Mouse (Mus musculus): Measurements from ENCODE around the gene Gper1. TPM values are rescaled to one million over a fixed set of nuclear protein-coding genes. Genes with fewer than 3 reads are reported as not detected.

Gene Gper1
- total and polyA plus RNA-seq, 3 experiments = not detected

GRCm38 (mm10) chr5:139403692-139404260 lies 19.2 kb upstream of the Gper1 start:
- H3K4me3 ChIP-seq (ENCODE audit: low read depth, low read length) = no peak overlapping the region
- ATAC-seq (ENCODE audit: extremely low read depth, insufficient number of reproducible peaks, low FRiP score, poor library complexity, severe bottlenecking) = no peak
- peaks cover 89% of the 10 kb centered on the region for H3K36me3 ChIP-seq (replicated peaks)
- peaks cover 22% of the 10 kb centered on the region for H3K4me1 ChIP-seq (ENCODE audit: insufficient read depth, low read depth, low read length)
- DNase-seq (ENCODE audit: low spot score) = no peak
- no peak for TF ChIP-seq TAL1 (conservative IDR thresholded peaks at IDR 0.05; ENCODE audit: low read depth, low read length)
- no peak for TF ChIP-seq CTCF (IDR thresholded peaks at IDR 0.05; ENCODE audit: low read depth, low read length)
- no peak for TF ChIP-seq GATA2 (IDR thresholded peaks at IDR 0.05; ENCODE audit: borderline replicate concordance, low read depth, low read length)
- TF ChIP-seq POLR2AphosphoS5 (IDR thresholded peaks at IDR 0.05; ENCODE audit: insufficient replicate concordance, low read depth, low read length) = no peak
- TF ChIP-seq GATA1 (IDR thresholded peaks at IDR 0.05; ENCODE audit: borderline replicate concordance, low read length) = no peak
- no peaks in the 10 kb centered on the region for H3K9me3 ChIP-seq (replicated peaks)
- no peaks in the 10 kb centered on the region for H3K27me3 ChIP-seq (ENCODE audit: insufficient read depth, low read length)

- Histone ChIP-seq H3K27me3 (ENCODE audit: insufficient read depth, low read length) (no peaks in the 10 kb centered on the region), H3K9me3 (replicated peaks) (no peaks in the 10 kb centered on the region), H3K36me3 (replicated peaks) (peaks cover 92% of the 10 kb centered on the region), H3K4me1 (ENCODE audit: insufficient read depth, low read depth, low read length) (peaks cover 20% of the 10 kb centered on the region), H3K4me3 (ENCODE audit: low read depth, low read length) (no peak within 1 kb of the TSS)
- no peak for DNase-seq (ENCODE audit: low spot score)
- TF ChIP-seq TAL1 (conservative IDR thresholded peaks at IDR 0.05; ENCODE audit: low read depth, low read length) (no peak), GATA2 (IDR thresholded peaks at IDR 0.05; ENCODE audit: borderline replicate concordance, low read depth, low read length) (no peak), CTCF (IDR thresholded peaks at IDR 0.05; ENCODE audit: low read depth, low read length) (no peak), GATA1 (IDR thresholded peaks at IDR 0.05; ENCODE audit: borderline replicate concordance, low read length) (no peak), POLR2AphosphoS5 (IDR thresholded peaks at IDR 0.05; ENCODE audit: insufficient replicate concordance, low read depth, low read length) (no peak)
- ATAC-seq (ENCODE audit: extremely low read depth, insufficient number of reproducible peaks, low FRiP score, poor library complexity, severe bottlenecking) = no peak
Measured at GRCm38 (mm10) chr5:139404801-139405401, 18.1 kb upstream of the Gper1 start, which contains the start of gene C130050O18Rik. Gene C130050O18Rik (plus strand): TSS chr5:139405280.

DNA sequence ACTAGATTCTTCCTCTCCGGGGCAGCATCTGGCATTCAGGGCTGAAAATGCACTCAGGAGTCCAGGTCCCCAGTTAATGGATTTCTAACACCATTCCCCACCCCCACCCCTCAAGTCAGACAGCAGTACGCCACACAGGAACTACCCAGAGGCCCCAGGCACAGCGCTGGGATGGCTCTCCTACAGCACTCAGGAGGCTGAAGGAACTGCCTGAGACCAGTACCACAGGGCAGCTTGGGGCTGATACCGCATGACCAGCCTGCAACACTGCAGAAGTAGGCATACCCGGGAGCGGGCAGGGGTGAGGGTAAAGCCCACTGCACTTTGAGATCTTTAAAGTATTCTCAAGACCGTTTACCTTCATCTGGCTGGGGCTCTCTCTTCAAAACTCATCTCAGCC lies 17.5 kb upstream of the Gper1 start:
- no peaks in the 10 kb centered on the region for H3K27me3 ChIP-seq (ENCODE audit: insufficient read depth, low read length)
- no peak overlapping the region for H3K4me3 ChIP-seq (ENCODE audit: low read depth, low read length)
- DNase-seq (ENCODE audit: low spot score) (no peak), ATAC-seq (ENCODE audit: extremely low read depth, insufficient number of reproducible peaks, low FRiP score, poor library complexity, severe bottlenecking) (no peak)
- no peaks in the 10 kb centered on the region for H3K9me3 ChIP-seq (replicated peaks)
- peaks cover 20% of the 10 kb centered on the region for H3K4me1 ChIP-seq (ENCODE audit: insufficient read depth, low read depth, low read length)
- H3K36me3 ChIP-seq (replicated peaks) = peaks cover 92% of the 10 kb centered on the region
- TF ChIP-seq CTCF (IDR thresholded peaks at IDR 0.05; ENCODE audit: low read depth, low read length) (no peak), POLR2AphosphoS5 (IDR thresholded peaks at IDR 0.05; ENCODE audit: insufficient replicate concordance, low read depth, low read length) (no peak), TAL1 (conservative IDR thresholded peaks at IDR 0.05; ENCODE audit: low read depth, low read length) (no peak), GATA1 (IDR thresholded peaks at IDR 0.05; ENCODE audit: borderline replicate concordance, low read length) (no peak), GATA2 (IDR thresholded peaks at IDR 0.05; ENCODE audit: borderline replicate concordance, low read depth, low read length) (no peak)

GRCm38 (mm10) chr5:139405953-139406352 lies 17.0 kb upstream of the Gper1 start:
- no peaks in the 10 kb centered on the region for H3K27me3 ChIP-seq (ENCODE audit: insufficient read depth, low read length)
- no peak overlapping the region for H3K4me3 ChIP-seq (ENCODE audit: low read depth, low read length)
- ATAC-seq (ENCODE audit: extremely low read depth, insufficient number of reproducible peaks, low FRiP score, poor library complexity, severe bottlenecking) = no peak
- DNase-seq (ENCODE audit: low spot score) = no peak
- peaks cover 20% of the 10 kb centered on the region for H3K4me1 ChIP-seq (ENCODE audit: insufficient read depth, low read depth, low read length)
- peaks cover 92% of the 10 kb centered on the region for H3K36me3 ChIP-seq (replicated peaks)
- no peak for TF ChIP-seq GATA1 (IDR thresholded peaks at IDR 0.05; ENCODE audit: borderline replicate concordance, low read length)
- TF ChIP-seq CTCF (IDR thresholded peaks at IDR 0.05; ENCODE audit: low read depth, low read length) = no peak
- TF ChIP-seq GATA2 (IDR thresholded peaks at IDR 0.05; ENCODE audit: borderline replicate concordance, low read depth, low read length) = no peak
- TF ChIP-seq POLR2AphosphoS5 (IDR thresholded peaks at IDR 0.05; ENCODE audit: insufficient replicate concordance, low read depth, low read length) = no peak
- TF ChIP-seq TAL1 (conservative IDR thresholded peaks at IDR 0.05; ENCODE audit: low read depth, low read length) = no peak
- no peaks in the 10 kb centered on the region for H3K9me3 ChIP-seq (replicated peaks)

- H3K9me3 ChIP-seq (replicated peaks) = no peaks in the 10 kb centered on the region
- ATAC-seq (ENCODE audit: extremely low read depth, insufficient number of reproducible peaks, low FRiP score, poor library complexity, severe bottlenecking) = no peak
- H3K27me3 ChIP-seq (ENCODE audit: insufficient read depth, low read length) = no peaks in the 10 kb centered on the region
- no peak for TF ChIP-seq GATA1 (IDR thresholded peaks at IDR 0.05; ENCODE audit: borderline replicate concordance, low read length)
- TF ChIP-seq CTCF (IDR thresholded peaks at IDR 0.05; ENCODE audit: low read depth, low read length) = no peak
- no peak for TF ChIP-seq TAL1 (conservative IDR thresholded peaks at IDR 0.05; ENCODE audit: low read depth, low read length)
- TF ChIP-seq POLR2AphosphoS5 (IDR thresholded peaks at IDR 0.05; ENCODE audit: insufficient replicate concordance, low read depth, low read length) = no peak
- TF ChIP-seq GATA2 (IDR thresholded peaks at IDR 0.05; ENCODE audit: borderline replicate concordance, low read depth, low read length) = no peak
- peaks cover 96% of the 10 kb centered on the region for H3K36me3 ChIP-seq (replicated peaks)
- H3K4me1 ChIP-seq (ENCODE audit: insufficient read depth, low read depth, low read length) = peaks cover 22% of the 10 kb centered on the region
- no peak for DNase-seq (ENCODE audit: low spot score)
- no peak overlapping the region for H3K4me3 ChIP-seq (ENCODE audit: low read depth, low read length)
Measured at GRCm38 (mm10) chr5:139407121-139407885, 15.6 kb upstream of the Gper1 start.

GRCm38 (mm10) chr5:139408511-139408910 lies 14.4 kb upstream of the Gper1 start:
- no peak for ATAC-seq (ENCODE audit: extremely low read depth, insufficient number of reproducible peaks, low FRiP score, poor library complexity, severe bottlenecking)
- H3K4me3 ChIP-seq (ENCODE audit: low read depth, low read length) = no peak overlapping the region
- no peaks in the 10 kb centered on the region for H3K9me3 ChIP-seq (replicated peaks)
- peaks cover 92% of the 10 kb centered on the region for H3K36me3 ChIP-seq (replicated peaks)
- H3K27me3 ChIP-seq (ENCODE audit: insufficient read depth, low read length) = no peaks in the 10 kb centered on the region
- TF ChIP-seq GATA1 (IDR thresholded peaks at IDR 0.05; ENCODE audit: borderline replicate concordance, low read length) (no peak), CTCF (IDR thresholded peaks at IDR 0.05; ENCODE audit: low read depth, low read length) (no peak), GATA2 (IDR thresholded peaks at IDR 0.05; ENCODE audit: borderline replicate concordance, low read depth, low read length) (no peak), POLR2AphosphoS5 (IDR thresholded peaks at IDR 0.05; ENCODE audit: insufficient replicate concordance, low read depth, low read length) (no peak), TAL1 (conservative IDR thresholded peaks at IDR 0.05; ENCODE audit: low read depth, low read length) (no peak)
- peaks cover 22% of the 10 kb centered on the region for H3K4me1 ChIP-seq (ENCODE audit: insufficient read depth, low read depth, low read length)
- no peak for DNase-seq (ENCODE audit: low spot score)

Data from G1E (cell line).